Mouse (Mus musculus) WW6 (cell line): Measurements from ENCODE around the gene Akap8.

Source experiments
- DNase-seq: peaks from one replicate; pipeline ENCODE4 v3.0.0-alpha.2; 2013; ENCODE audit warnings: low read depth, low spot score

Gene Akap8

GRCm38 (mm10) chr17:32284262-32285137 is 36.5 kb downstream of the Akap8 start, which contains the start of gene Brd4:
Gene Brd4, minus strand, starts transcription at chr17:32284722.
- peak; percentile 75 for DNase-seq

- no peak for DNase-seq
Measured at GRCm38 (mm10) chr17:32283771-32284221, 37.2 kb downstream of the Akap8 start.

- DNase-seq = no peak
Measured at GRCm38 (mm10) chr17:32283341-32283740, 37.7 kb downstream of the Akap8 start.

- DNase-seq = no peak
Measured at GRCm38 (mm10) chr17:32281611-32282310, 39.3 kb downstream of the Akap8 start.

GRCm38 (mm10) chr17:32281126-32281525 is 39.9 kb downstream of the Akap8 start:
- DNase-seq = no peak

- DNase-seq = no peak
Measured at GRCm38 (mm10) chr17:32280575-32280974, 40.5 kb downstream of the Akap8 start.

- DNase-seq = no peak
Measured at GRCm38 (mm10) chr17:32277201-32277600, 43.8 kb downstream of the Akap8 start.

- DNase-seq = no peak
Measured at GRCm38 (mm10) chr17:32275568-32275967, 45.5 kb downstream of the Akap8 start.

GRCm38 (mm10) chr17:32269151-32269550 is 51.9 kb downstream of the Akap8 start:
- DNase-seq = no peak

- DNase-seq = no peak
Measured at GRCm38 (mm10) chr17:32268540-32268960, 52.5 kb downstream of the Akap8 start.

- no peak for DNase-seq
Measured at GRCm38 (mm10) chr17:32268096-32268495, 52.9 kb downstream of the Akap8 start.

GRCm38 (mm10) chr17:32267617-32268016 is 53.4 kb downstream of the Akap8 start:
- DNase-seq = no peak

GRCm38 (mm10) chr17:32263672-32264071 is 57.4 kb downstream of the Akap8 start:
- no peak for DNase-seq

GRCm38 (mm10) chr17:32262831-32263559 is 58.0 kb downstream of the Akap8 start:
- DNase-seq = no peak

GRCm38 (mm10) chr17:32258869-32259268 is 62.2 kb downstream of the Akap8 start:
- DNase-seq = no peak

GRCm38 (mm10) chr17:32257944-32258343 is 63.1 kb downstream of the Akap8 start:
- DNase-seq = no peak

- DNase-seq = no peak
Measured at GRCm38 (mm10) chr17:32257452-32257851, 63.6 kb downstream of the Akap8 start.

GRCm38 (mm10) chr17:32256896-32257295 is 64.1 kb downstream of the Akap8 start:
- no peak for DNase-seq
